ENCODE assay signal across 6 mouse cellular contexts in the genomic region with DNA sequence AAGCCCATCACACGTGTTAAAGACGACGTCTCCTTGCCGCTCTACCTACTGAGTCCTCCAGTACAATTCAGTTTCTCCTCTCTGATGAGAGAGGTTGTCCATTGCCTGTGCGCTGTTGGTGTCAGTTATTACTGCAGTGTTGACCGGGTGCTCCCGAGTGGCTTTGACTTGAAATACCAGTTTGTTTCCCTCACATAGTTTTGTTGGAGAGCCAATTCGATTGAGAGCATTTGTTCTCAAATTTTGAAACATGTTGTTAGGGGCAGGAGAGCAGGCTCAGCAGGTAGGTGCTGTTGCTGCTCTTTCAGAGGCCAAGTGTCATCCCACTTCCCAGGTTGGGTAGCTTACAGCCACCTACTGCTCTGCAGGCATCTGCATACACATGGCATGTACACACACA.
"Had no signal": no experiment of that assay in that cellular context is flagged by ENCODE, and none has a peak within 500 bp of the region (broad histone marks: within the 10 kb centered on the region; RNA-seq: fewer than 3 reads in every experiment).

No protein-coding gene starts in this region.

- DNase-seq: liver, embryonic 13.5 days; liver, postnatal 0 days; right cerebral cortex, postnatal 14 days; thymus, adult 2 months; thymus, postnatal 25 days; thymus, postnatal 4 days had no signal
